In the genomic region with DNA sequence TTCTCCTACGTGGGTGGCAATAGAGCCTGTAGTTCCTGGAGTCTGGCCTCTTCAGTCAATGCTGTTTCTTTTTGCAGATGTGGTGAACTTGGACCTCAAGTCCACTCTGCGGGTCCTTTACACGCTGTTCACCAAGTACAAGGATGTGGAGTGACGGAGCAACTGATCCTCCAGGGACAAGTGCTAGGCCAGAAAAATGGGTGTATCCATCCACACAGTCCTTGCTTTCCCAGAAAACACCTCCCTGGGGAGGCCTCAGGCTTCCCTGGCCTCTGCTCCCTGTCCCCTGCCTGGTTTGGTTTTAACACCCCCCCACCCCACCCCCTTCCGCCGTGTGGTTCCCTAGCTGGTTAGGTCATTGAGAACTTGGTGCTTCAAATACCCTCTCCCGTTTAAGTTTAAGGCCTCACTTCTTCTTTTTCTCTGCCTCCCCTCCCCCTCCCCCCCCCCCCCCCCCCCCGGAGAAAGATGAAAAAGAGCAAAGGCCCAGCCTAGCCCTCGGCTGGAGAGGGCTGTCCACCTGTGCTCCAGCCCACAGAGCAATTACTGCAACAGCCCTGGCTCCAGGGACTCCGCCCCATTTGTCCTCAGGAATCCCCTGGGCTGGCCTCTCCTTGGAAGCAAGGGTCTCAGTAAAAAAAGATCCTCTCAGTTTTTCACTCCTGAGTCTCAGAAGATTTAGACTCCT, we compare ENCODE assay signal across 9 mouse cellular contexts. TPM values are rescaled to one million over a fixed set of nuclear protein-coding genes. Genes with fewer than 3 reads are reported as not detected.
DNase-seq lines count a peak whose midpoint lies in the region; ATAC-seq and TF ChIP-seq lines count a peak whose summit lies in the region.
"Had no signal": no experiment of that assay in that cellular context is flagged by ENCODE, and none has a peak within 500 bp of the region (broad histone marks: within the 10 kb centered on the region; RNA-seq: fewer than 3 reads in every experiment).

No protein-coding gene starts in this region.

- no peak overlapping the region for H3K9ac ChIP-seq in midbrain, postnatal 0 days (replicated peaks; ENCODE audit: low read length, poor library complexity, severe bottlenecking)
- no peak overlapping the region for H3K9ac ChIP-seq in embryonic facial prominence, embryonic 15.5 days
- no peak overlapping the region for H3K9ac ChIP-seq in lung, postnatal 0 days (replicated peaks; ENCODE audit: low read depth)

- no peak for TF ChIP-seq CTCF in midbrain, postnatal 0 days (IDR thresholded peaks at IDR 0.05)
- TF ChIP-seq CTCF in lung, postnatal 0 days (IDR thresholded peaks at IDR 0.05): no peak
- TF ChIP-seq CTCF in left cerebral cortex, adult 2 months (IDR thresholded peaks at IDR 0.05): no peak

- intact Hi-C loops in left cerebral cortex, adult 2 months (cut with DNase I): no loop called here

- H3K36me3 ChIP-seq in midbrain, embryonic 10.5 days: no peaks in the 10 kb centered on the region
- no peaks in the 10 kb centered on the region for H3K36me3 ChIP-seq in midbrain, postnatal 0 days (ENCODE audit: insufficient read depth, low read length)
- H3K36me3 ChIP-seq in embryonic facial prominence, embryonic 15.5 days: no peaks in the 10 kb centered on the region
- H3K36me3 ChIP-seq in megakaryocyte, embryonic 14.5 days (replicated peaks; ENCODE audit: low read length): peaks cover 88% of the 10 kb centered on the region
- H3K36me3 ChIP-seq in lung, postnatal 0 days (ENCODE audit: insufficient read depth, low read length): no peaks in the 10 kb centered on the region

- H3K27me3 ChIP-seq in midbrain, embryonic 10.5 days (ENCODE audit: low read depth, poor library complexity, severe bottlenecking): peaks cover 45% of the 10 kb centered on the region
- no peaks in the 10 kb centered on the region for H3K27me3 ChIP-seq in midbrain, postnatal 0 days (ENCODE audit: insufficient read depth, low read length)
- H3K27me3 ChIP-seq in embryonic facial prominence, embryonic 15.5 days: peaks cover 3% of the 10 kb centered on the region; the same call in 1 of the 2 replicates
- no peaks in the 10 kb centered on the region for H3K27me3 ChIP-seq in megakaryocyte, embryonic 14.5 days (replicated peaks)
- no peaks in the 10 kb centered on the region for H3K27me3 ChIP-seq in lung, postnatal 0 days (replicated peaks; ENCODE audit: insufficient read depth, low read length)

- ATAC-seq in midbrain, postnatal 0 days (ENCODE audit: low FRiP score): no peak
- ATAC-seq in embryonic facial prominence, embryonic 15.5 days (ENCODE audit: insufficient number of reproducible peaks, low FRiP score, low TSS enrichment, low read depth): 0 out of 2 replicates have a peak, but pooled peaks have one; percentile 39
- ATAC-seq in lung, postnatal 0 days: no peak

- no peaks in the 10 kb centered on the region for H3K9me3 ChIP-seq in midbrain, embryonic 10.5 days (replicated peaks)
- H3K9me3 ChIP-seq in midbrain, postnatal 0 days (ENCODE audit: low read length): no peaks in the 10 kb centered on the region
- no peaks in the 10 kb centered on the region for H3K9me3 ChIP-seq in embryonic facial prominence, embryonic 15.5 days (replicated peaks)
- H3K9me3 ChIP-seq in megakaryocyte, embryonic 14.5 days: no peaks in the 10 kb centered on the region
- H3K9me3 ChIP-seq in lung, postnatal 0 days (ENCODE audit: low read length): no peaks in the 10 kb centered on the region

- peaks cover 74% of the 10 kb centered on the region for H3K4me1 ChIP-seq in midbrain, embryonic 10.5 days
- H3K4me1 ChIP-seq in midbrain, postnatal 0 days (ENCODE audit: insufficient read depth, low read length): 0 out of 2 replicates have a peak, but pooled peaks cover 5% of the 10 kb centered on the region
- peaks cover 36% of the 10 kb centered on the region for H3K4me1 ChIP-seq in embryonic facial prominence, embryonic 15.5 days
- H3K4me1 ChIP-seq in megakaryocyte, embryonic 14.5 days: peaks cover 86% of the 10 kb centered on the region
- H3K4me1 ChIP-seq in lung, postnatal 0 days (ENCODE audit: insufficient read depth, low read depth, low read length): peaks cover 5% of the 10 kb centered on the region; the same call in 1 of the 2 replicates

- peak; percentile 47 for DNase-seq in heart, adult 9 months (ENCODE audit: low spot score in 2 of 2)
- DNase-seq in heart, adult 8-10 months (ENCODE audit: low spot score): no peak
- no peak for DNase-seq in midbrain, embryonic 10.5 days (ENCODE audit: low spot score)
- no peak for DNase-seq in midbrain, postnatal 0 days (ENCODE audit: low spot score)
- no peak for DNase-seq in lung, postnatal 0 days (ENCODE audit: low spot score)
- DNase-seq in left cerebral cortex, adult 2 months (ENCODE audit: extremely low spot score in 1 of 2, low spot score in 2 of 2): no peak
- DNase-seq: gastrocnemius, postnatal 10 days had no signal

- peak overlapping the region; percentile 76 for H3K27ac ChIP-seq in midbrain, embryonic 10.5 days (replicated peaks)
- H3K27ac ChIP-seq in midbrain, postnatal 0 days (ENCODE audit: low read depth, low read length): no peak overlapping the region
- H3K27ac ChIP-seq in embryonic facial prominence, embryonic 15.5 days (replicated peaks): peak overlapping the region; percentile 44; the same call in 1 of the 2 replicates
- no peak overlapping the region for H3K27ac ChIP-seq in lung, postnatal 0 days (ENCODE audit: low read length)
- no peak overlapping the region for H3K27ac ChIP-seq in left cerebral cortex, adult 2 months

- H3K4me3 ChIP-seq in midbrain, embryonic 10.5 days: no peak overlapping the region
- no peak overlapping the region for H3K4me3 ChIP-seq in midbrain, postnatal 0 days (ENCODE audit: low read depth, low read length)
- H3K4me3 ChIP-seq in embryonic facial prominence, embryonic 15.5 days (replicated peaks): no peak overlapping the region
- peak overlapping the region; percentile 50 for H3K4me3 ChIP-seq in megakaryocyte, embryonic 14.5 days (replicated peaks)
- no peak overlapping the region for H3K4me3 ChIP-seq in lung, postnatal 0 days (ENCODE audit: low read depth, low read length)
- H3K4me3 ChIP-seq in left cerebral cortex, adult 2 months: no peak overlapping the region

- TF ChIP-seq EP300 in lung, postnatal 0 days (IDR thresholded peaks at IDR 0.05): no peak

- no peak overlapping the region for H3K4me2 ChIP-seq in midbrain, postnatal 0 days (ENCODE audit: low read depth, low read length, poor library complexity, severe bottlenecking)
- no peak overlapping the region for H3K4me2 ChIP-seq in embryonic facial prominence, embryonic 15.5 days (replicated peaks)
- no peak overlapping the region for H3K4me2 ChIP-seq in lung, postnatal 0 days (replicated peaks; ENCODE audit: low read depth, low read length)

- 56% methylated on average over 9 of the region's 10 CpGs for WGBS in midbrain, embryonic 10.5 days
- 64% methylated on average over 8 of the region's 10 CpGs for WGBS in midbrain, postnatal 0 days
- WGBS in embryonic facial prominence, embryonic 15.5 days: 52% methylated on average over 9 of the region's 10 CpGs
- 39% methylated on average over 9 of the region's 10 CpGs for WGBS in lung, postnatal 0 days

RNA-seq across cellular contexts. Expression of a gene that starts 10.8 kb away (rescaled TPM):
- 1 to 10 TPM in 3 of 4 experiments, under 1 TPM in 1; 0.88 to 2.0 (median 1.4) TPM for total RNA-seq in heart, adult 8-10 months (2022)
- polyA plus RNA-seq in midbrain, embryonic 10.5 days (2016; fragmentation: Nextera tagmentation; extraction: Ambion mirVana): 0.89 and 1.0 TPM in 2 replicates
- total RNA-seq in midbrain, postnatal 0 days (2014; rRNA removed): 1.5 and 1.7 TPM in 2 replicates
- 1.7 and 1.9 TPM in 2 replicates for polyA plus RNA-seq in midbrain, postnatal 0 days (2015; fragmentation: Nextera tagmentation; extraction: Ambion mirVana)
- polyA plus RNA-seq in embryonic facial prominence, embryonic 15.5 days (2015; fragmentation: Nextera tagmentation; extraction: Ambion mirVana): 3.7 and 3.9 TPM in 2 replicates
- 11.6 and 38.7 TPM in 2 replicates for polyA plus RNA-seq in megakaryocyte, embryonic 14.5 days (2012; ENCODE audit: insufficient read depth, low replicate concordance)
- polyA plus RNA-seq in lung, postnatal 0 days (2015; fragmentation: Nextera tagmentation; extraction: Ambion mirVana): 4.3 and 4.8 TPM in 2 replicates
- total RNA-seq in left cerebral cortex, adult 2 months (2021): 1 to 10 TPM; 6.8 to 7.1 TPM

Comparison
In these comparisons a context has a peak if more than half of its experiments do, and no peak if none do; other contexts are left out.
1. DNase-seq: peak in heart, adult 9 months (2 of 2); none in heart, adult 8-10 months (single experiment), midbrain, embryonic 10.5 days (single experiment), midbrain, postnatal 0 days (single experiment), lung, postnatal 0 days (single experiment) and left cerebral cortex, adult 2 months (0 of 2).
2. H3K27ac ChIP-seq: peak in midbrain, embryonic 10.5 days (single experiment) and embryonic facial prominence, embryonic 15.5 days (single experiment); none in midbrain, postnatal 0 days (single experiment), lung, postnatal 0 days (single experiment) and left cerebral cortex, adult 2 months (single experiment).